Mouse (Mus musculus): ENCODE data around the gene Thap3. TPM values are rescaled to one million over a fixed set of nuclear protein-coding genes. Genes with fewer than 3 reads are reported as not detected.

Gene Thap3
- polyA plus RNA-seq (2015; fragmentation: Nextera tagmentation; extraction: Ambion mirVana) = 30.7 and 41.4 TPM in 2 replicates

GRCm38 (mm10) chr4:151988342-151989109 lies at the start of gene Thap3:
Thap3 (minus strand) TSS chr4:151988997.
- peak; percentile 77 for DNase-seq (ENCODE audit: low spot score)

GRCm38 (mm10) chr4:152038225-152038984 lies 49.6 kb upstream of the Thap3 start, which contains the start of gene Tas1r1:
Tas1r1 (minus strand) TSS chr4:152038568.
- DNase-seq (ENCODE audit: low spot score) = no peak

- DNase-seq (ENCODE audit: low spot score) = peak; percentile 17
Observed at GRCm38 (mm10) chr4:152036464-152036863, 47.7 kb upstream of the Thap3 start.

GRCm38 (mm10) chr4:152032922-152033321 lies 44.1 kb upstream of the Thap3 start:
- DNase-seq (ENCODE audit: low spot score) = no peak

- DNase-seq (ENCODE audit: low spot score) = no peak
Observed at GRCm38 (mm10) chr4:152029997-152030396, 41.2 kb upstream of the Thap3 start.

GRCm38 (mm10) chr4:152029087-152029486 lies 40.3 kb upstream of the Thap3 start:
- no peak for DNase-seq (ENCODE audit: low spot score)

- DNase-seq (ENCODE audit: low spot score) = no peak
Observed at GRCm38 (mm10) chr4:152028456-152028855, 39.7 kb upstream of the Thap3 start.

GRCm38 (mm10) chr4:152027524-152027923 lies 38.7 kb upstream of the Thap3 start, which contains the start of gene Zbtb48:
Zbtb48 (minus strand) TSS chr4:152027671.
- peak; percentile 96 for DNase-seq (ENCODE audit: low spot score)

- DNase-seq (ENCODE audit: low spot score) = no peak
Observed at GRCm38 (mm10) chr4:152026751-152027508, 38.1 kb upstream of the Thap3 start.

- no peak for DNase-seq (ENCODE audit: low spot score)
Observed at GRCm38 (mm10) chr4:152024525-152024924, 35.7 kb upstream of the Thap3 start.

GRCm38 (mm10) chr4:152022506-152022905 lies 33.7 kb upstream of the Thap3 start:
- no peak for DNase-seq (ENCODE audit: low spot score)

GRCm38 (mm10) chr4:152021568-152022097 lies 32.8 kb upstream of the Thap3 start:
- no peak for DNase-seq (ENCODE audit: low spot score)

- no peak for DNase-seq (ENCODE audit: low spot score)
Observed at GRCm38 (mm10) chr4:152020024-152020423, 31.2 kb upstream of the Thap3 start.

- no peak for DNase-seq (ENCODE audit: low spot score)
Observed at GRCm38 (mm10) chr4:152019073-152019472, 30.3 kb upstream of the Thap3 start.

GRCm38 (mm10) chr4:152013036-152013813 lies 24.4 kb upstream of the Thap3 start:
- DNase-seq (ENCODE audit: low spot score) = no peak

- no peak for DNase-seq (ENCODE audit: low spot score)
Observed at GRCm38 (mm10) chr4:152012109-152012508, 23.3 kb upstream of the Thap3 start.

GRCm38 (mm10) chr4:152011171-152011760 lies 22.5 kb upstream of the Thap3 start:
- no peak for DNase-seq (ENCODE audit: low spot score)

GRCm38 (mm10) chr4:152010707-152011134 lies 21.9 kb upstream of the Thap3 start:
- peak; percentile 6 for DNase-seq (ENCODE audit: low spot score)

GRCm38 (mm10) chr4:152010091-152010706 lies 21.4 kb upstream of the Thap3 start:
- peak; percentile 32 for DNase-seq (ENCODE audit: low spot score)
